Mouse (Mus musculus): ENCODE measurements at regions not wholly inside any gene's neighbourhood (a gene's known extent, or its start where the extent isn't known, plus 50 kb on each side); places are given as distances from the start of the nearest gene placed in this dataset.

DNA sequence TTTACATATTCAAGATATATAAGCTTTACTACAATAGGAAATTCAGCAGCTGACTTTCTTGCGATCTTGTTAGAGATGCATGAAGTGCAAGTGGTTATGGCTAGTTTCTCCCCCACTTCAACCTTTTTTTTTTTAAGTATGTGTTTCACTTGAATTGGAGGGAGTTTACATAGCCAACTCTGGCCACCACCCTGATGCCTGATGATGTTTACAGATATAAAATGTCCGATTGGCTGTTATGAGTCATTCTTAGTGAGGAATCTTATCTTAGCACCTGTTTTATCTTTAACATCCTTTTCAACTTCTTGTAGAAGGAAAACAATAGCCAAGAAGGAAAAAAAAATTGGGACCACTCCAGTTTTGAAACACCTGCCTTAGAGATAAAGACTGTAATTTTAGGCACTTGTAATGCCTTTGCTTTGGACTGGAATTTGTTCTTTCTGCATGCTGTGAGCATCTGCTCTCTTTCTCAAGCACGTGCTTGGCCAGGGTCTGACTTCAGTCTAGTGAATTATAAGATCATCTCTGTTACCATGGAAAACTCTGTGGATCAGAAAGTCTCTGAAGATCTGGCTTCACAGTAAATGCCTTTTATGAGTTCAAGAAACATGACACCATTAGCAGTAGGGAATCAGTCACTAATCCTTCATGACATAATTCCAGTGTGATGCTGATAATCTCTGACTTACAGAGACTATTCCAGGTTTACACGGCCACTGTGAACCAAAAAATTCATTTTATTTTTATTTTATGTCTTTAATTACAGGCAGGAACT lies 92.7 kb upstream of the Meox2 start:
- TF ChIP-seq POLR2A (IDR thresholded peaks at IDR 0.05; ENCODE audit: borderline replicate concordance, extremely low read depth, insufficient read depth, insufficient read length, poor library complexity, severe bottlenecking), result no peak
- TF ChIP-seq CTCF (IDR thresholded peaks at IDR 0.05; ENCODE audit: borderline replicate concordance, extremely low read depth, insufficient read depth, insufficient read length), result no peak

Measured in brain, embryonic 14.5 days (tissue).